Mouse (Mus musculus) lung, postnatal 0 days (tissue): ENCODE results near the gene Esrrg. TPM values are rescaled to one million over a fixed set of nuclear protein-coding genes. Genes with fewer than 3 reads are reported as not detected.

ENCODE experiments used
- ATAC-seq: fragments of 200-750 bp; cut with Nextera tagmentation; 2 replicates; pipeline ENCODE4 v1.8.0; 2017; ENCODE audit warnings: moderate library complexity
- DNase-seq: peaks from one replicate; pipeline ENCODE4 v3.0.0-alpha.2; 2016; ENCODE audit warnings: low spot score
- H3K27ac ChIP-seq: fragments of 300-500 bp; sonication (generic); 2 replicates; pipeline ENCODE4 v1.5.1; 2014; ENCODE audit warnings: antibody characterized with exemption, mild to moderate bottlenecking, low read length, mixed read lengths
- H3K27me3 ChIP-seq: fragments of 300-500 bp; sonication (generic); replicated peaks from 2 replicates; pipeline ENCODE4 v1.6.1; 2014; ENCODE audit warnings: low read length, mixed read lengths; ENCODE audit not compliant: insufficient read depth
- H3K36me3 ChIP-seq: fragments of 300-500 bp; sonication (generic); 2 replicates; pipeline ENCODE4 v1.6.1; 2014; ENCODE audit warnings: low read length, mixed read lengths; ENCODE audit not compliant: insufficient read depth
- H3K4me1 ChIP-seq: fragments of 300-500 bp; sonication (generic); 2 replicates; pipeline ENCODE4 v1.6.1; 2014; ENCODE audit warnings: antibody characterized with exemption, low read depth, low read length, mixed read lengths; ENCODE audit not compliant: insufficient read depth
- H3K4me2 ChIP-seq: fragments of 300-500 bp; sonication (generic); replicated peaks from 2 replicates; pipeline ENCODE4 v1.6.1; 2014; ENCODE audit warnings: low read depth, mild to moderate bottlenecking, low read length, moderate library complexity, mixed read lengths
- H3K4me3 ChIP-seq: fragments of 300-500 bp; sonication (generic); 2 replicates; pipeline ENCODE4 v1.5.1; 2014; ENCODE audit warnings: low read depth, low read length
- H3K9ac ChIP-seq: fragments of 300-500 bp; sonication (generic); replicated peaks from 2 replicates; pipeline ENCODE4 v1.6.1; 2014; ENCODE audit warnings: low read depth, mild to moderate bottlenecking
- H3K9me3 ChIP-seq: fragments of 300-500 bp; sonication (generic); 2 replicates; pipeline ENCODE4 v1.6.1; 2016; ENCODE audit warnings: low read length, mixed read lengths
- CTCF ChIP-seq: IDR thresholded peaks from 2 replicates; pipeline ENCODE4 v1.5.1; 2016; ENCODE audit warnings: antibody characterized with exemption, mild to moderate bottlenecking
- EP300 ChIP-seq: IDR thresholded peaks from 2 replicates; pipeline ENCODE4 v1.6.1; 2016; ENCODE audit warnings: antibody characterized with exemption, mild to moderate bottlenecking, control low read depth
- WGBS: fragments of 180-500 bp; shearing (Covaris S2); extraction: QIAGEN DNeasy Blood & Tissue Kit; methylation state at CpG from one replicate; pipeline ENCODE4 v1.1.7; 2014; 5-methylcytosine and 5-hydroxymethylcytosine counted together
- polyA plus RNA-seq: library from polyadenylated mRNA; unstranded; fragments of >200 nt; fragmentation: Nextera tagmentation; extraction: Ambion mirVana; gene quantifications from 2 replicates; pipeline ENCODE4 v1.2.1, GENCODE M21; 2015

Gene Esrrg
- polyA plus RNA-seq, 1 experiment from 2014 or later = 0.54 TPM

GRCm38 (mm10) chr1:188261903-188262682 is 653.5 kb downstream of the Esrrg start, which contains the start of gene Ush2a:
Gene Ush2a, plus strand, starts transcription at chr1:188262023.
- Histone ChIP-seq H3K36me3 (no peaks in the 10 kb centered on the region), H3K27ac (no peak within 1 kb of the TSS), H3K9me3 (no peaks in the 10 kb centered on the region), H3K9ac (no peak within 1 kb of the TSS), H3K27me3 (no peaks in the 10 kb centered on the region), H3K4me2 (no peak within 1 kb of the TSS), H3K4me3 (no peak within 1 kb of the TSS), H3K4me1 (no peaks in the 10 kb centered on the region)
- DNase-seq (no peak), ATAC-seq (no peak)
- TF ChIP-seq EP300 (no peak), CTCF (no peak)
- 64% methylated on average over 10 of the region's 10 CpGs for WGBS
